Mouse (Mus musculus) kidney, adult 2 months (tissue): Measurements from ENCODE around the gene Rorb.

ENCODE experiments used
- CTCF ChIP-seq: fragments of 200-500 bp; conservative IDR thresholded peaks from 2 replicates; pipeline ENCODE4 v1.5.1; 2011; ENCODE audit warnings: low read depth, mild to moderate bottlenecking, control low read depth, low read length, moderate library complexity, mixed read lengths; ENCODE audit not compliant: insufficient read depth, insufficient read length
- POLR2A ChIP-seq: fragments of 200-500 bp; IDR thresholded peaks from one replicate; pipeline ENCODE4 v1.6.1; 2011; ENCODE audit warnings: low read depth, low read length, control low read depth

DNA sequence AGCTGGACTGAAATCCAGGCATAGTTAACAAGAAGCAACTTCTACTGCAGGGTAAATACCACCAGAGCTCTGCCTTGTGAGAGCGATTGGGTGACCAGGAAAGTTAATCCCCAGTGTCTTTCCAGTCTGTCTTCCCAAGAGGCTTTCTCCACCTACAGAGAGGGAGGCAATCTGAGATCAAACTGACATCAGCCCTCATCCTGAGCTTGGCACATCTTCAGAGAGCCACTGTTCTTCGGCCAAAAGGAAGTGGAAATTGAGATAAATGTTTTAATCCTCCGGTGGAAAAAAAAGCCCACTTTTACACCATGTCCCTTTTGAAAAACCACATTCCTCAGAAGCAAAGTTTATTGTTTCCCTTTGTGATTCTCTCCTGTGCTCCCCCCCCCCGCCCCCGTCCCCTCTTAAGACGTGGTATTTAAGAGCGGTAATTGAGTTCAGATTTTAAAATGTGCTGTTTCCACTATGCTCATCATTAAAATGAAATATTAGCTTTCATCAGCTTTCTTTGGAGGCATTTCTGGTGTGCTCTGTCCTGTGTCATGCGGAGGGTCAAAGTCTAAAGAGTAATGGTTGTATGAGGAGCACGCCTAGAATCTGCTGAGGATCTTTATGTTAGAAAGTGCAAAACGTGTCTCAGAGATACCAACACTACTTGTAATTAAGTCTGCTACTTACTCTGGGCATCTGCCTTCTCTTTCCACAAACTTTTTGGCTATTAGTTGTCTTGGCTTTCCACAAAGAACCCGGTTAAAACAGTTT is 223.2 kb downstream of the Rorb start:
- TF ChIP-seq POLR2A (no peak), CTCF (no peak)
